Mouse (Mus musculus) lung, embryonic 16.5 days (tissue): ENCODE results near the gene Gm17387. TPM values are rescaled to one million over a fixed set of nuclear protein-coding genes. Genes with fewer than 3 reads are reported as not detected.

ENCODE experiments used
- ATAC-seq: fragments of 200-750 bp; cut with Nextera tagmentation; 2 replicates; pipeline ENCODE4 v1.8.0; 2017; ENCODE audit warnings: low read depth, mild to moderate bottlenecking, moderate library complexity
- H3K27ac ChIP-seq: fragments of 300-500 bp; sonication (generic); 2 replicates; pipeline ENCODE4 v1.5.1; 2014; ENCODE audit warnings: mild to moderate bottlenecking, control low read depth, low read length
- H3K27me3 ChIP-seq: fragments of 300-500 bp; sonication (generic); 2 replicates; pipeline ENCODE4 v1.6.1; 2014; ENCODE audit warnings: low read depth, low read length, mixed read lengths; ENCODE audit not compliant: control insufficient read depth, insufficient read depth
- H3K36me3 ChIP-seq: fragments of 300-500 bp; sonication (generic); 2 replicates; pipeline ENCODE4 v1.6.1; 2014; ENCODE audit warnings: low read length; ENCODE audit not compliant: control insufficient read depth, insufficient read depth
- H3K4me1 ChIP-seq: fragments of 300-500 bp; sonication (generic); replicated peaks from 2 replicates; pipeline ENCODE4 v1.6.1; 2014; ENCODE audit warnings: low read length, mixed read lengths; ENCODE audit not compliant: control insufficient read depth, insufficient read depth
- H3K4me2 ChIP-seq: fragments of 300-500 bp; sonication (generic); 2 replicates; pipeline ENCODE4 v1.6.1; 2014; ENCODE audit warnings: low read depth, low read length, control low read depth
- H3K4me3 ChIP-seq: fragments of 300-500 bp; sonication (generic); 2 replicates; pipeline ENCODE4 v1.5.1; 2014; ENCODE audit warnings: mild to moderate bottlenecking, low read length, control low read depth
- H3K9ac ChIP-seq: fragments of 300-500 bp; sonication (generic); 2 replicates; pipeline ENCODE4 v1.6.1; 2014; ENCODE audit warnings: low read length, control low read depth
- H3K9me3 ChIP-seq: fragments of 300-500 bp; sonication (generic); 2 replicates; pipeline ENCODE4 v1.6.1; 2016; ENCODE audit warnings: low read length; ENCODE audit not compliant: control insufficient read depth
- WGBS: fragments of 180-500 bp; shearing (Covaris S2); extraction: QIAGEN DNeasy Blood & Tissue Kit; methylation state at CpG from one replicate; pipeline ENCODE4 v1.1.7; 2014; 5-methylcytosine and 5-hydroxymethylcytosine counted together
- polyA plus RNA-seq: library from polyadenylated mRNA; unstranded; fragments of >200 nt; fragmentation: Nextera tagmentation; extraction: Ambion mirVana; gene quantifications from 2 replicates; pipeline ENCODE4 v1.2.1, GENCODE M21; 2015

The Gm17387 gene
- polyA plus RNA-seq, 1 experiment from 2014 or later, result not detected

DNA sequence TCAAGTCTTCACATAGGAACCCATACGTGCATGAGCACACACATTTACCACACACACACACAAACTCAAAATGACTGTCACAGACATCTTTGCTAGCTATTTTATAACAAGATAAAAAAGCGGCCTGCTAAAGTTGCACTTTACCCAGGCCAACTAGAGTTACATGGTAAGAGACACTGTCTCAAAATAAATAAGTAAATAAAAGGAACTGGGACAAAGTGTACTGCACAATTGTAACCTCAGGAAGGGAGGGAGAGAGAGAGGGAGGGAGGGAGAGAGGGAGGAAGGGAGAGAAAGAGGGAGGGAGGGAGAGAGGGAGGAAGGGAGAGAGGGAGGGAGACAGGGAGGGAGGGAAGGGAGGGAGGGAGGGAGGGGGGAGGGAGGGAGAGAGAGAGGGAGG, 23.5 kb downstream of the Gm17387 start:
- H3K4me2 ChIP-seq, result no peak overlapping the region

GRCm38 (mm10) chr7:141055785-141056184, 26.9 kb downstream of the Gm17387 start:
- Histone ChIP-seq H3K27ac (no peak overlapping the region), H3K27me3 (no peaks in the 10 kb centered on the region), H3K9me3 (no peaks in the 10 kb centered on the region), H3K4me1 (no peaks in the 10 kb centered on the region), H3K4me2 (no peak overlapping the region), H3K36me3 (no peaks in the 10 kb centered on the region), H3K4me3 (no peak overlapping the region), H3K9ac (no peak overlapping the region)
- WGBS, result 80% methylated on average over 4 of the region's 4 CpGs
- ATAC-seq, result no peak

More for the DNA sequence above, 23.5 kb downstream of the Gm17387 start:
- H3K36me3 ChIP-seq, result no peaks in the 10 kb centered on the region
- 55% methylated on average over 2 of the region's 2 CpGs for whole genome bisulfite sequencing
- H3K27me3 ChIP-seq, result no peaks in the 10 kb centered on the region
- H3K27ac ChIP-seq, result no peak overlapping the region
- no peaks in the 10 kb centered on the region for H3K9me3 ChIP-seq
- H3K4me3 ChIP-seq, result no peak overlapping the region
- no peak for ATAC-seq
- H3K9ac ChIP-seq, result no peak overlapping the region
- H3K4me1 ChIP-seq, result peaks cover 5% of the 10 kb centered on the region

GRCm38 (mm10) chr7:141056976-141057375, 28.0 kb downstream of the Gm17387 start:
- no peak for ATAC-seq
- no peak overlapping the region for H3K27ac ChIP-seq
- H3K4me3 ChIP-seq, result no peak overlapping the region
- no peak overlapping the region for H3K4me2 ChIP-seq
- H3K27me3 ChIP-seq, result no peaks in the 10 kb centered on the region; the same call in 1 of the 2 replicates
- H3K4me1 ChIP-seq, result peaks cover 8% of the 10 kb centered on the region
- 78% methylated on average over 6 of the region's 6 CpGs for WGBS
- no peaks in the 10 kb centered on the region for H3K36me3 ChIP-seq
- H3K9me3 ChIP-seq, result no peaks in the 10 kb centered on the region
- H3K9ac ChIP-seq, result no peak overlapping the region

- H3K4me3 ChIP-seq, result no peak overlapping the region
- no peaks in the 10 kb centered on the region for H3K9me3 ChIP-seq
- no peak overlapping the region for H3K27ac ChIP-seq
- peaks cover 8% of the 10 kb centered on the region for H3K4me1 ChIP-seq
- H3K9ac ChIP-seq, result no peak overlapping the region
- WGBS, result 86% methylated on average over 1 of the region's 1 CpGs
- H3K36me3 ChIP-seq, result no peaks in the 10 kb centered on the region
- H3K27me3 ChIP-seq, result no peaks in the 10 kb centered on the region; the same call in 1 of the 2 replicates
- H3K4me2 ChIP-seq, result no peak overlapping the region
- no peak for ATAC-seq
Observed at GRCm38 (mm10) chr7:141057541-141057940, 28.6 kb downstream of the Gm17387 start.

GRCm38 (mm10) chr7:141058601-141059341, 29.8 kb downstream of the Gm17387 start:
- no peak overlapping the region for H3K4me3 ChIP-seq
- H3K9me3 ChIP-seq, result no peaks in the 10 kb centered on the region
- H3K4me1 ChIP-seq, result peaks cover 8% of the 10 kb centered on the region
- H3K27ac ChIP-seq, result no peak overlapping the region
- no peak for ATAC-seq
- H3K4me2 ChIP-seq, result no peak overlapping the region
- H3K9ac ChIP-seq, result no peak overlapping the region
- WGBS, result 85% methylated on average over 14 of the region's 14 CpGs
- no peaks in the 10 kb centered on the region for H3K36me3 ChIP-seq
- no peaks in the 10 kb centered on the region; the same call in 1 of the 2 replicates for H3K27me3 ChIP-seq

DNA sequence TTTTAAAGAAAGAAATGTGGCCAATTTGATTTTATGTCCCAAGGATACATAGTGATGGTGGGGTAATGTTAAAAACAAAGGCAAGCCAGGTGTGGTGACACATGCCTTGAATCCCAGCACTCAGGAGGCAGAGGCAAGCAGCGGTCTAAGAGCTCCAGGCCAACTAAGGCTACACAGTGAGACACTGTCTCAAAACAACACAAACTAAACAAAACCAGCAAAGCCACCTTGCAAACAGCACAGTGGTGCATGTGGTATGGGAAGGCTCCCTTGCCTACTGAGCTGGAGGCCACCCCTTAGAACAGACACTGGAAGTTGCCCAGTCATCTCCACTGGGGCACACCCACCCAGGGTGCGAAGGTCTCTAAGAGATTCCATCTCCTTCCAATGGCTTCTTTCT, 31.0 kb downstream of the Gm17387 start:
- Histone ChIP-seq H3K4me2 (no peak overlapping the region; the same call in 1 of the 2 replicates), H3K9ac (no peak overlapping the region), H3K27me3 (no peaks in the 10 kb centered on the region; the same call in 1 of the 2 replicates), H3K27ac (no peak overlapping the region), H3K9me3 (no peaks in the 10 kb centered on the region), H3K4me3 (no peak overlapping the region), H3K4me1 (peaks cover 8% of the 10 kb centered on the region), H3K36me3 (no peaks in the 10 kb centered on the region)
- 57% methylated on average over 2 of the region's 2 CpGs for WGBS
- no peak for ATAC-seq

DNA sequence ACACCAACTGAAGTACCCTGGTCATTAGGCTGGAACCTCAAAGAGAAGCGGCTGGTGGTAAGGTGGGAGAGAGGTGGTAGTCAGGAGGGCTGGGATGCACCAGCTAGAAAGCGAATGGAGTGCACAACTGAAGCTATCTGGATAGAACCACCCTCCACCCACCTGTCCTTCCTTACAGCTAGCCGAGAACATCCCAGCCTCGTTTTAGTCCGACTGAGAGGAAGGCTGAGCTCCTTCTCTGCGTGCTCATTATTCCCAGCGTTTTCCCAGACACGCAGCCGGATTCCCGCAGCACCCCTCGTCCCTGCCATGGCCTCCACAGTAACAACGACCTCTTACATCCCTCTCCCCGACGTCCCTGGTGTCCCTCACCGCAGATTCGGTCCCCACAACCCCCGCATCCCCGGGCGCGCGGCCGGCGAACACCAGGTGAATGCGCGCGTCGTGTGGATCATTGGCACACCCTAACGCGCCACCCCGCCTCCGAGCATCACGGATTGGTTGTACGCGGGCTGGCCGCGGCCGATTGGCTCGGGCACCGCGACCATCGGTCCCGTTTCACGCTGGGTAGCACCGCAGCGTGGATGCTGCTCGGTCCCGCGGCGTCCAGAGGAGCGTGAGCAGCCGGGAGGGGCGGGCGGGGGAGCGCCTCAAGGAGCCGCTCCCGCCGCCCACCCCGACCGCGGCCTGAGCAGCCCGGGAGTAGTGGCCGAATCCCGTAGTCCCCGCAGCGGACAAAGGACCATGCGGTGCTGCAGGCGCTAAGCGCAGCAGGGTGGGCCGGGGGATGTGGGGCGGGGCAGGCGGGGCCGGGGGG, 31.7 kb downstream of the Gm17387 start, which contains the start of gene B4galnt4:
B4galnt4 (plus strand) TSS at position 679 of the 817 bp plus-strand sequence.
- H3K9me3 ChIP-seq, result no peaks in the 10 kb centered on the region
- peak within 1 kb of the TSS; percentile 93 for H3K4me2 ChIP-seq
- H3K9ac ChIP-seq, result peak within 1 kb of the TSS; percentile 68
- H3K27me3 ChIP-seq, result no peaks in the 10 kb centered on the region; the same call in 1 of the 2 replicates
- peak; percentile 91 for ATAC-seq
- peaks cover 8% of the 10 kb centered on the region for H3K4me1 ChIP-seq
- WGBS, result under 1% methylated on average over 69 of the region's 72 CpGs
- H3K36me3 ChIP-seq, result no peaks in the 10 kb centered on the region
- H3K27ac ChIP-seq, result no peak within 1 kb of the TSS
- H3K4me3 ChIP-seq, result peak within 1 kb of the TSS; percentile 65

DNA sequence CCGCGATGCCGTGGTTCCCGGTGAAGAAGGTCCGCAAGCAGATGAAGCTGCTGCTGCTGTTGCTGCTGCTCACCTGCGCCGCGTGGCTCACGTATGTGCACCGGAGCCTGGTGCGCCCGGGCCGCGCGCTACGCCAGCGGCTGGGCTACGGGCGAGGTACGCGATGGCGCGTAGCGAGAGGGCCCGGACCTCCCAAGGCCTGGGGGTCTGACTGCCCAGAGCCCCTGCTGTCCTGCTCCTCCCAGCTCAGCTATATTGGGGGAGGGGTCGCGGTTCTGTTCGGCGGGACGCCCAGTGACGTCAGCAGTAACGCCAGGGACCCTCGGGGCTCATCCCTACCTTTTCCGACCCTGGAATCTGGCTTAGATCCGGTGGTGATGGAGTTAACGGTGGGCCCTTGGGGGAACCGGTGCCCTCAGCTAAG, 32.4 kb downstream of the Gm17387 start:
- ATAC-seq, result peak; percentile 40; the same call in 1 of the 2 replicates
- under 1% methylated on average over 32 of the region's 37 CpGs for WGBS
- Histone ChIP-seq H3K4me2 (peak overlapping the region; percentile 93), H3K9ac (peak overlapping the region; percentile 68), H3K27ac (no peak overlapping the region), H3K4me3 (peak overlapping the region; percentile 65), H3K27me3 (no peaks in the 10 kb centered on the region; the same call in 1 of the 2 replicates), H3K36me3 (no peaks in the 10 kb centered on the region), H3K9me3 (no peaks in the 10 kb centered on the region), H3K4me1 (peaks cover 8% of the 10 kb centered on the region)

DNA sequence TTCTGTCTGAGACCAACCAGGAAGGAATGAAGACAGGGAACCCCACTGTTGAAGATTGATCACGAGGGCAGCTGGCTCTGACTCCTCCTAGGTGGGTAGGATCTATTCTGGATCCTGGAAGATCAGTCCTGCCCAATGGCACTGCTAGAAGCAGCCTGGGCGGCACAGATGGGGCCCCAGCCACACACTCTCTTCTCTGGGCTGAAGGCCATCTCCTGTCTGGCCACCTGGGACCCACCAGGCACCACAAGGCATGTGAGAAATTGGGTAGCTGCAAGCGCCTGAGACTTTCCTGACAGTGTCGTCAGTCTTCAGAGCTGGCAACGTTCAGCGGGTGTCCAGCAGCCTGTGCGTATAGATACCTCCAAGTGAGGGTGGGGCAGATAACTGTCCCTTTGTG, 33.6 kb downstream of the Gm17387 start:
- no peaks in the 10 kb centered on the region for H3K36me3 ChIP-seq
- no peak overlapping the region for H3K27ac ChIP-seq
- no peak overlapping the region for H3K4me3 ChIP-seq
- no peaks in the 10 kb centered on the region for H3K9me3 ChIP-seq
- no peak overlapping the region for H3K9ac ChIP-seq
- WGBS, result 76% methylated on average over 7 of the region's 7 CpGs
- no peaks in the 10 kb centered on the region; the same call in 1 of the 2 replicates for H3K27me3 ChIP-seq
- no peak for ATAC-seq
- no peak overlapping the region for H3K4me2 ChIP-seq
- peaks cover 8% of the 10 kb centered on the region for H3K4me1 ChIP-seq
